18 mouse cellular contexts compared by ENCODE assay signal in genomic region chr6:134528396-134528795, GRCm38 (mm10). TPM values are rescaled to one million over a fixed set of nuclear protein-coding genes. Genes with fewer than 3 reads are reported as not detected.
DNase-seq lines count a peak whose midpoint lies in the region; ATAC-seq and TF ChIP-seq lines count a peak whose summit lies in the region.
"Had no signal": no experiment of that assay in that cellular context is flagged by ENCODE, and none has a peak within 500 bp of the region (broad histone marks: within the 10 kb centered on the region; RNA-seq: fewer than 3 reads in every experiment).

No protein-coding gene starts in this region.

- H3K9ac ChIP-seq in limb, embryonic 12.5 days (replicated peaks) = no peak overlapping the region
- H3K9ac ChIP-seq in stomach, embryonic 14.5 days (replicated peaks; ENCODE audit: low read depth, low read length) = no peak overlapping the region
- H3K9ac ChIP-seq: neural tube, embryonic 15.5 days had no signal

- DNase-seq in gastrocnemius, adult 2 months = no peak
- DNase-seq in gastrocnemius, postnatal 36 days = no peak
- no peak for DNase-seq in limb, embryonic 10.5 days (ENCODE audit: low spot score)
- DNase-seq in Muller cell, postnatal 12 days (ENCODE audit: inconsistent ontology term) = peak; percentile 64
- DNase-seq in right cerebral cortex, postnatal 25 days = no peak
- DNase-seq: adrenal gland, postnatal 14 days; B cell, adult 2 months; cerebellum, adult 9-11 months; embryo, embryonic 11 days; heart, adult 18-20 months; heart, postnatal 10 days; kidney, adult 8-10 months; thymus, postnatal 14 days had no signal

- H3K4me2 ChIP-seq in limb, embryonic 12.5 days = no peak overlapping the region
- no peak overlapping the region for H3K4me2 ChIP-seq in stomach, embryonic 14.5 days (replicated peaks; ENCODE audit: low read depth, low read length)
- H3K4me2 ChIP-seq: neural tube, embryonic 15.5 days had no signal

- ATAC-seq in limb, embryonic 12.5 days (ENCODE audit: insufficient number of reproducible peaks, insufficient read depth, low FRiP score, low TSS enrichment, low read depth) = peak; percentile 68
- 0 out of 2 replicates have a peak, but pooled peaks have one; percentile 23 for ATAC-seq in stomach, embryonic 14.5 days (ENCODE audit: insufficient number of reproducible peaks, insufficient read depth, low FRiP score, low read depth)
- ATAC-seq: hindbrain, embryonic 16.5 days had no signal

- no peak overlapping the region for H3K4me3 ChIP-seq in gastrocnemius, adult 2 months
- H3K4me3 ChIP-seq in limb, embryonic 12.5 days (replicated peaks) = no peak overlapping the region
- H3K4me3 ChIP-seq in limb, embryonic 10.5 days = no peak overlapping the region
- no peak overlapping the region for H3K4me3 ChIP-seq in stomach, embryonic 14.5 days (ENCODE audit: low read depth, low read length)
- H3K4me3 ChIP-seq: megakaryocyte, embryonic 14.5 days; neural tube, embryonic 15.5 days had no signal

- H3K27me3 ChIP-seq in limb, embryonic 12.5 days = no peaks in the 10 kb centered on the region
- no peaks in the 10 kb centered on the region for H3K27me3 ChIP-seq in limb, embryonic 10.5 days (ENCODE audit: low read depth, poor library complexity, severe bottlenecking)
- H3K27me3 ChIP-seq in stomach, embryonic 14.5 days (ENCODE audit: control insufficient read depth, insufficient read depth, low read length) = no peaks in the 10 kb centered on the region
- H3K27me3 ChIP-seq: megakaryocyte, embryonic 14.5 days; neural tube, embryonic 15.5 days had no signal

- peaks cover 41% of the 10 kb centered on the region for H3K4me1 ChIP-seq in limb, embryonic 12.5 days (replicated peaks)
- H3K4me1 ChIP-seq in limb, embryonic 10.5 days = peaks cover 38% of the 10 kb centered on the region
- peaks cover 13% of the 10 kb centered on the region for H3K4me1 ChIP-seq in stomach, embryonic 14.5 days (ENCODE audit: control insufficient read depth, insufficient read depth, low read length)

- H3K27ac ChIP-seq in gastrocnemius, adult 2 months = peak overlapping the region; percentile 72; the same call in 1 of the 2 replicates
- 0 out of 2 replicates have a peak overlapping the region, but pooled peaks have one; percentile 41 for H3K27ac ChIP-seq in limb, embryonic 12.5 days
- no peak overlapping the region for H3K27ac ChIP-seq in limb, embryonic 10.5 days
- H3K27ac ChIP-seq in stomach, embryonic 14.5 days (ENCODE audit: low read length) = no peak overlapping the region; the same call in 1 of the 2 replicates
- H3K27ac ChIP-seq: neural tube, embryonic 15.5 days had no signal

- whole genome bisulfite sequencing in limb, embryonic 12.5 days = 91% methylated on average over 7 of the region's 7 CpGs
- 94% methylated on average over 7 of the region's 7 CpGs for WGBS in limb, embryonic 10.5 days
- WGBS in stomach, embryonic 14.5 days = 93% methylated on average over 7 of the region's 7 CpGs

- peaks cover 12% of the 10 kb centered on the region for H3K36me3 ChIP-seq in limb, embryonic 12.5 days
- H3K36me3 ChIP-seq in limb, embryonic 10.5 days = peaks cover 18% of the 10 kb centered on the region
- 0 out of 2 replicates have a peak, but pooled peaks cover 3% of the 10 kb centered on the region for H3K36me3 ChIP-seq in stomach, embryonic 14.5 days (ENCODE audit: control insufficient read depth, insufficient read depth, low read length)
- H3K36me3 ChIP-seq: neural tube, embryonic 15.5 days had no signal

- intact Hi-C loops in gastrocnemius, adult 2 months (cut with DNase I) = no loop called here
- intact Hi-C loops in gastrocnemius, postnatal 36 days (cut with DNase I) = no loop called here

- H3K9me3 ChIP-seq in limb, embryonic 12.5 days = peaks cover 9% of the 10 kb centered on the region; the same call in 1 of the 2 replicates
- no peaks in the 10 kb centered on the region for H3K9me3 ChIP-seq in limb, embryonic 10.5 days (replicated peaks)
- H3K9me3 ChIP-seq in stomach, embryonic 14.5 days (ENCODE audit: control insufficient read depth, low read depth, low read length) = no peaks in the 10 kb centered on the region
- H3K9me3 ChIP-seq: megakaryocyte, embryonic 14.5 days; neural tube, embryonic 15.5 days had no signal

- no peak for TF ChIP-seq CTCF in gastrocnemius, adult 2 months (IDR thresholded peaks at IDR 0.05)

RNA-seq across cellular contexts. Expression of gene Lrp6, which starts 38.4 kb away (rescaled TPM):
- 10 to 100 TPM; 45.0 to 46.7 TPM for total RNA-seq in gastrocnemius, adult 2 months (2021)
- total RNA-seq in gastrocnemius, postnatal 36 days (2021) = 10 to 100 TPM; 36.1 to 41.5 TPM
- 40.8 and 41.7 TPM in 2 replicates for polyA plus RNA-seq in limb, embryonic 12.5 days (2016; fragmentation: Nextera tagmentation; extraction: Ambion mirVana)
- polyA plus RNA-seq in limb, embryonic 10.5 days (2016; fragmentation: Nextera tagmentation; extraction: Ambion mirVana) = 25.3 and 33.4 TPM in 2 replicates
- polyA plus RNA-seq in stomach, embryonic 14.5 days (2014; fragmentation: Nextera tagmentation; extraction: Ambion mirVana) = 39.6 and 41.3 TPM in 2 replicates

Comparison
In these comparisons a context has a peak if more than half of its experiments do, and no peak if none do; other contexts are left out.
1. H3K27ac ChIP-seq: peak in gastrocnemius, adult 2 months (single experiment) and limb, embryonic 12.5 days (single experiment); none in limb, embryonic 10.5 days (single experiment) and stomach, embryonic 14.5 days (single experiment).